Mouse (Mus musculus): ENCODE results near the gene S100z.

Gene S100z

GRCm38 (mm10) chr13:95478671-95479413 is at the start of gene S100z:
Gene S100z, minus strand, starts transcription at chr13:95478721.
- no peak for DNase-seq (ENCODE audit: low read depth, low spot score)

GRCm38 (mm10) chr13:95524674-95525491 is 46.4 kb upstream of the S100z start, which contains the start of gene F2rl1:
Gene F2rl1, minus strand, starts transcription at chr13:95525227.
- no peak for DNase-seq (ENCODE audit: low read depth, low spot score)

- DNase-seq (ENCODE audit: low read depth, low spot score) = no peak
These were observed 45.8 kb upstream of the S100z start for GRCm38 (mm10) chr13:95524424-95524673.

GRCm38 (mm10) chr13:95523659-95524423 is 45.3 kb upstream of the S100z start:
- DNase-seq (ENCODE audit: low read depth, low spot score) = no peak

- DNase-seq (ENCODE audit: low read depth, low spot score) = no peak
These were observed 43.7 kb upstream of the S100z start for GRCm38 (mm10) chr13:95522176-95522575.

- no peak for DNase-seq (ENCODE audit: low read depth, low spot score)
These were observed 42.5 kb upstream of the S100z start for GRCm38 (mm10) chr13:95521029-95521428.

GRCm38 (mm10) chr13:95514756-95515155 is 36.2 kb upstream of the S100z start:
- no peak for DNase-seq (ENCODE audit: low read depth, low spot score)

- DNase-seq (ENCODE audit: low read depth, low spot score) = no peak
These were observed 31.5 kb upstream of the S100z start for GRCm38 (mm10) chr13:95510054-95510453.

- DNase-seq (ENCODE audit: low read depth, low spot score) = no peak
These were observed 24.9 kb upstream of the S100z start for GRCm38 (mm10) chr13:95503279-95503917.

- DNase-seq (ENCODE audit: low read depth, low spot score) = no peak
These were observed 18.1 kb upstream of the S100z start for GRCm38 (mm10) chr13:95496601-95497000.

- no peak for DNase-seq (ENCODE audit: low read depth, low spot score)
These were observed 16.3 kb upstream of the S100z start for GRCm38 (mm10) chr13:95494812-95495211.

GRCm38 (mm10) chr13:95493296-95493695 is 14.8 kb upstream of the S100z start:
- no peak for DNase-seq (ENCODE audit: low read depth, low spot score)

GRCm38 (mm10) chr13:95491327-95491726 is 12.8 kb upstream of the S100z start:
- DNase-seq (ENCODE audit: low read depth, low spot score) = no peak

GRCm38 (mm10) chr13:95484664-95485063 is 6.1 kb upstream of the S100z start:
- DNase-seq (ENCODE audit: low read depth, low spot score) = no peak

GRCm38 (mm10) chr13:95481428-95481827 is 2.9 kb upstream of the S100z start:
- DNase-seq (ENCODE audit: low read depth, low spot score) = peak; percentile 42

- no peak for DNase-seq (ENCODE audit: low read depth, low spot score)
These were observed 1.3 kb downstream of the S100z start for GRCm38 (mm10) chr13:95477173-95477572.

GRCm38 (mm10) chr13:95475124-95475523 is 3.4 kb downstream of the S100z start:
- DNase-seq (ENCODE audit: low read depth, low spot score) = no peak

GRCm38 (mm10) chr13:95474294-95474693 is 4.2 kb downstream of the S100z start:
- no peak for DNase-seq (ENCODE audit: low read depth, low spot score)

- DNase-seq (ENCODE audit: low read depth, low spot score) = peak; percentile 14
These were observed 7.6 kb downstream of the S100z start for GRCm38 (mm10) chr13:95470970-95471369.

GRCm38 (mm10) chr13:95451529-95451928 is 27.0 kb downstream of the S100z start:
- no peak for DNase-seq (ENCODE audit: low read depth, low spot score)

- no peak for DNase-seq (ENCODE audit: low read depth, low spot score)
These were observed 27.8 kb downstream of the S100z start for GRCm38 (mm10) chr13:95450636-95451210.
